Mouse (Mus musculus): ENCODE measurements around the gene Pdlim7. TPM values are rescaled to one million over a fixed set of nuclear protein-coding genes. Genes with fewer than 3 reads are reported as not detected.
A peak's percentile ranks its signal among the peaks of the same experiment; 100 is the strongest.

Gene Pdlim7
- polyA plus RNA-seq, 1 experiment from 2014 or later: 124 TPM

DNA sequence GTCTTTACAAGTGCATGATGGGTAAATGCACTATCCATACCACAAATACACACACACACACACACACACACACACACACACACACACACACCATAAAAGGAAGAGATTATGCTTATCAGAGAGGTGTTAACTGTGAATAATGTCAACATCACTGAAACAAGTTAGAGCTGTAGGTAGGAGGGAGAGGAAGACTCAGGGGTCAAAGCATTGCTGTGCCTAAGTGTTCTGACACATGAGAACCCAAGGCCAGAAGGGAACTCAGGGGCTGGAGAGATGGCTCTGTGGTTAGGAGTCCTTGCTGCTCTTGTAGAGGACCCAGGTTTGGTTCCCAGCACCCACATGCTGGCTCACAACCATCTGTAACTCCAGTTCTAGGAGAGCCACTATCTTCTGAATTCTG lies 33.5 kb downstream of the Pdlim7 start:
- ATAC-seq (replicated peaks; ENCODE audit: insufficient number of reproducible peaks, low FRiP score, low TSS enrichment, low read depth) (no peak), DNase-seq (ENCODE audit: low spot score) (no peak)
- H3K4me1 ChIP-seq (ENCODE audit: control insufficient read depth, insufficient read depth, low read length): peaks cover 6% of the 10 kb centered on the region
- peaks cover 27% of the 10 kb centered on the region for H3K36me3 ChIP-seq (replicated peaks; ENCODE audit: control insufficient read depth, insufficient read depth, low read depth, low read length)
- H3K27me3 ChIP-seq (ENCODE audit: control insufficient read depth, insufficient read depth, low read length): no peaks in the 10 kb centered on the region
- H3K9ac ChIP-seq (replicated peaks; ENCODE audit: low read length): no peak overlapping the region
- no peaks in the 10 kb centered on the region for H3K9me3 ChIP-seq (replicated peaks; ENCODE audit: control insufficient read depth, low read length)
- no peak overlapping the region for H3K4me3 ChIP-seq (ENCODE audit: low read depth, low read length)
- H3K4me2 ChIP-seq (ENCODE audit: low read depth, low read length): no peak overlapping the region
- no peak overlapping the region for H3K27ac ChIP-seq (replicated peaks; ENCODE audit: low read depth, low read length)

DNA sequence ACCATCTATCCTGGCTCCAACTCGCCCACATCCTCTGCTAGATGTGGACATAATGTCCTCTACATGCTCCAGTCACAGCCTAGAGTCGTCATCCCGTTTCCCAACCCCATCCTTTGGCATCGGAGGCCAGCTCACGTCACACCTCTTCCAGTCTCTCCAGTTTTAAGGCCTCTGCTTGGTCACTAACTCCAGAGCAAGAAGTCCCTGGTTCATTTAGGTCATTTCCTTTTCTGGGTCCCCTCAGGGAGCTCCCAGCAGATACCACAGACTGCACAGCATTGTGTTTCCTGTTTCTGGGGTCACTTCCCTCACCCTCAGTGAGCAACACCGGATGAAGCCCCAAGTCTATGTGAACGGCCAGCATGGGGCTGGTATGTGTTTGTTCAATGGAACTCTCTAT lies 34.5 kb downstream of the Pdlim7 start:
- DNase-seq (ENCODE audit: low spot score) (no peak), ATAC-seq (replicated peaks; ENCODE audit: insufficient number of reproducible peaks, low FRiP score, low TSS enrichment, low read depth) (no peak)
- H3K4me1 ChIP-seq (ENCODE audit: control insufficient read depth, insufficient read depth, low read length): peaks cover 8% of the 10 kb centered on the region
- no peak overlapping the region for H3K27ac ChIP-seq (replicated peaks; ENCODE audit: low read depth, low read length)
- H3K4me2 ChIP-seq (ENCODE audit: low read depth, low read length): no peak overlapping the region
- H3K9ac ChIP-seq (replicated peaks; ENCODE audit: low read length): no peak overlapping the region
- H3K36me3 ChIP-seq (replicated peaks; ENCODE audit: control insufficient read depth, insufficient read depth, low read depth, low read length): peaks cover 31% of the 10 kb centered on the region
- no peaks in the 10 kb centered on the region for H3K9me3 ChIP-seq (replicated peaks; ENCODE audit: control insufficient read depth, low read length)
- WGBS: 78% methylated on average over 7 of the region's 7 CpGs
- no peaks in the 10 kb centered on the region for H3K27me3 ChIP-seq (ENCODE audit: control insufficient read depth, insufficient read depth, low read length)
- no peak overlapping the region for H3K4me3 ChIP-seq (ENCODE audit: low read depth, low read length)

DNA sequence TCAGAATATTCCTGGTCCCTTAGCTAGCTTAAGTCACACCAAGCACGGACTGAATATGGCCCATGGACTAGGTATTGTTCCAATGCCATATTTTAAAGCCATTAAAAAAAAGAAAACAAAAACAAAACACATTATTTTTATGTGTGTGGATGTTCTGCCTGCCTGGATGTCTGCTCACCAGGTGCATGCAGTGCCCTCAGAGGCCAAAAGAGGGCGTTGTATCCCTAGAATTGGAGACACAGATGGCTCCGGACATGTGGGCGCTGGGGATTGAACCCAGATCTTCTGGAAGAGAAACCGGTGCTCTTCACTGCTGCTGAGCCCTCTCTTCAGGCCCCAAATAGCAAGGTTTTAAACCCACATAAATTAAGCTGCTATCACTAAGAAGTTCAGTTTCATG lies 35.4 kb downstream of the Pdlim7 start:
- no peaks in the 10 kb centered on the region for H3K9me3 ChIP-seq (replicated peaks; ENCODE audit: control insufficient read depth, low read length)
- H3K9ac ChIP-seq (replicated peaks; ENCODE audit: low read length): no peak overlapping the region
- 47% methylated on average over 5 of the region's 5 CpGs for WGBS
- no peak overlapping the region for H3K4me3 ChIP-seq (ENCODE audit: low read depth, low read length)
- ATAC-seq (replicated peaks; ENCODE audit: insufficient number of reproducible peaks, low FRiP score, low TSS enrichment, low read depth) (no peak), DNase-seq (ENCODE audit: low spot score) (no peak)
- no peaks in the 10 kb centered on the region for H3K27me3 ChIP-seq (ENCODE audit: control insufficient read depth, insufficient read depth, low read length)
- no peak overlapping the region for H3K27ac ChIP-seq (replicated peaks; ENCODE audit: low read depth, low read length)
- H3K36me3 ChIP-seq (replicated peaks; ENCODE audit: control insufficient read depth, insufficient read depth, low read depth, low read length): peaks cover 31% of the 10 kb centered on the region
- H3K4me2 ChIP-seq (ENCODE audit: low read depth, low read length): no peak overlapping the region
- peaks cover 4% of the 10 kb centered on the region for H3K4me1 ChIP-seq (ENCODE audit: control insufficient read depth, insufficient read depth, low read length)

DNA sequence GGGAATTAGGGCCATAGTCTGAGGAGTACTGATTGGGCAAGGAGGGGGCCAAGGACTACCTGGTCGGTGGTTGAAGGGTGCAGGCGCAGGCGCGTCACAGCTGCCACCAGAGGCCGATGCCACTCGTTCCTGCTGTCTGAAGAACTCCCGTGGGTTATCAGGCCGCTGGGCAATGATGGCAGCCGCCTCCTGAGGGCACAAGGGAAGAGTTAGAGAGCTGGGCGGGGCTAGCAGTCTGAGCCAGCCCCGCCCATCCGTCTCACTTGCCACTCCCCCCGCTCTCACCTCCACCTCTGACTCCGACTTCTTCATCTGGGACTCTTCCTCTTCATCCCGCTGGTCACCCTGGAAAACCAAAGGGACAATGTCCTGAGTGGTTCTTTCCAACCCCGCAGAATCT lies 36.0 kb downstream of the Pdlim7 start:
- H3K9ac ChIP-seq (replicated peaks; ENCODE audit: low read length): no peak overlapping the region
- 66% methylated on average over 16 of the region's 16 CpGs for WGBS
- DNase-seq (ENCODE audit: low spot score) (no peak), ATAC-seq (replicated peaks; ENCODE audit: insufficient number of reproducible peaks, low FRiP score, low TSS enrichment, low read depth) (no peak)
- peaks cover 31% of the 10 kb centered on the region for H3K36me3 ChIP-seq (replicated peaks; ENCODE audit: control insufficient read depth, insufficient read depth, low read depth, low read length)
- H3K9me3 ChIP-seq (replicated peaks; ENCODE audit: control insufficient read depth, low read length): no peaks in the 10 kb centered on the region
- no peak overlapping the region for H3K4me3 ChIP-seq (ENCODE audit: low read depth, low read length)
- H3K27me3 ChIP-seq (ENCODE audit: control insufficient read depth, insufficient read depth, low read length): no peaks in the 10 kb centered on the region
- peaks cover 4% of the 10 kb centered on the region for H3K4me1 ChIP-seq (ENCODE audit: control insufficient read depth, insufficient read depth, low read length)
- no peak overlapping the region for H3K4me2 ChIP-seq (ENCODE audit: low read depth, low read length)
- no peak overlapping the region for H3K27ac ChIP-seq (replicated peaks; ENCODE audit: low read depth, low read length)

DNA sequence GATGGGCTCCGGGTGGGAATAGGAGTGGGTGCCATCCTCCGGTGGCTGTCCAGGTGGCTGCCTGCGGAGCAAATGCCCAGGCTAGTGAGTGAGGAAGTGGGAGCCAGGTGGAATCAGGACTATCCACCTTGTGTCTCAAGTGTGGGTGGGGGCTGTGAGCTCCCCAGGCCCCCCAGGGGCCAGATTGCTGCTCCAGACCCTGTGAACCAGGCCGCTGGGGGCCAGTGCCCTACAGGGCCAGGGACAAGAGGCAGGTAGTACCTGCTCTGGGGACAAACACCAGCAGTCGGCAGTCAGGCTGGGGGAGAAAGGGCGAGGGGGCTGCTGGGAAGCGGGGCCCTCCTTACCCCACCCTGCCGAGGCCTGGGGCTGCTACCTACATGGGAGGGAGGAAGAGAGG lies 37.2 kb downstream of the Pdlim7 start:
- WGBS: 93% methylated on average over 8 of the region's 8 CpGs

DNA sequence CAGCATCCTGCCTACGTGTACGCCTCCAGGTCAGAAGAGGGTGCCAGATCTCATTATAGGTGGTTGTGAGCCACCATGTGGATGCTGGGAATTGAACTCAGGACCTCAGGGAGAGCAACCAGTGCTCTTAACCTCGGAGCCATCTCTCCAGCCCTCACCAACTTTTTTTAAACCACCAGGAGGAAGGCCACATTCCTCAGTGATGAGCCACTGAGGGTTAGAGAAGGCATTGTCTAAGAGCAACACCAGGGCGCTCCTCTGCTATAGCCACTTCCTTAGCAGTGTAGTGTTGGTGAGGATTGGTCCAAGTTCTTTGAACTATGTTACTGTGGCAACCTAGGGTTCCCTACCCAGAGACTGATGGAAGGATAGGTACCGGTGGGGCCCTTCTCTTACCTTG lies 37.7 kb downstream of the Pdlim7 start:
- Histone ChIP-seq H3K4me1 (ENCODE audit: control insufficient read depth, insufficient read depth, low read length) (peaks cover 7% of the 10 kb centered on the region), H3K4me3 (ENCODE audit: low read depth, low read length) (no peak overlapping the region), H3K9me3 (replicated peaks; ENCODE audit: control insufficient read depth, low read length) (no peaks in the 10 kb centered on the region), H3K9ac (replicated peaks; ENCODE audit: low read length) (no peak overlapping the region), H3K27ac (replicated peaks; ENCODE audit: low read depth, low read length) (no peak overlapping the region), H3K4me2 (ENCODE audit: low read depth, low read length) (no peak overlapping the region), H3K36me3 (replicated peaks; ENCODE audit: control insufficient read depth, insufficient read depth, low read depth, low read length) (peaks cover 25% of the 10 kb centered on the region), H3K27me3 (ENCODE audit: control insufficient read depth, insufficient read depth, low read length) (no peaks in the 10 kb centered on the region)
- DNase-seq (ENCODE audit: low spot score): no peak
- WGBS: 85% methylated on average over 5 of the region's 5 CpGs
- no peak for ATAC-seq (replicated peaks; ENCODE audit: insufficient number of reproducible peaks, low FRiP score, low TSS enrichment, low read depth)

More for the DNA sequence above, 37.2 kb downstream of the Pdlim7 start:
- H3K4me1 ChIP-seq (ENCODE audit: control insufficient read depth, insufficient read depth, low read length): peaks cover 4% of the 10 kb centered on the region
- H3K27ac ChIP-seq (replicated peaks; ENCODE audit: low read depth, low read length): no peak overlapping the region
- no peak for ATAC-seq (replicated peaks; ENCODE audit: insufficient number of reproducible peaks, low FRiP score, low TSS enrichment, low read depth)
- H3K4me2 ChIP-seq (ENCODE audit: low read depth, low read length): no peak overlapping the region
- H3K27me3 ChIP-seq (ENCODE audit: control insufficient read depth, insufficient read depth, low read length): no peaks in the 10 kb centered on the region
- DNase-seq (ENCODE audit: low spot score): no peak
- no peak overlapping the region for H3K4me3 ChIP-seq (ENCODE audit: low read depth, low read length)
- no peak overlapping the region for H3K9ac ChIP-seq (replicated peaks; ENCODE audit: low read length)
- H3K9me3 ChIP-seq (replicated peaks; ENCODE audit: control insufficient read depth, low read length): no peaks in the 10 kb centered on the region
- peaks cover 25% of the 10 kb centered on the region for H3K36me3 ChIP-seq (replicated peaks; ENCODE audit: control insufficient read depth, insufficient read depth, low read depth, low read length)

DNA sequence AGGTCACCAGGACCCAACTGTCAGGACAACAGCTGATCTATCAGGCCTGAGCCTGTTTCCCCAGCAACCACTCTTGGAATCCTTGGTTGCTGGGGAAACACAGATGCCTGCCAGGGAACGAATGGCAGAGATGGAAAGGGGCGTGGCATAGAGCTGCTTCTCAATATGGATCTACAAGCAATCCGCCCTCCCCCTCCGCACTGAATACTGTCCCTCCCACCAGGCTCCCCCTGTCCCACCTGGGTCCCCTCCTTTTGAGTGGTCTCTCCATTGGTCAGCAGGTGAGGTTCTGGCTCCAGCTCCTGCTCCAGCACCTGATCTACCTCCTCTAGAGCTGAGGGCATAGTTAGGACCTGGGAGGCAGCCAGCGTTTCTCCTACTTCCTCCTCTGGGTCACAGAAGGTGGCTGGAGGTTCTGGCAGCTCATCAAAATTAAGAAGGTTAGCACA lies 38.8 kb downstream of the Pdlim7 start:
- H3K36me3 ChIP-seq (replicated peaks; ENCODE audit: control insufficient read depth, insufficient read depth, low read depth, low read length): peaks cover 21% of the 10 kb centered on the region
- peaks cover 9% of the 10 kb centered on the region for H3K4me1 ChIP-seq (ENCODE audit: control insufficient read depth, insufficient read depth, low read length)
- H3K27ac ChIP-seq (replicated peaks; ENCODE audit: low read depth, low read length): no peak overlapping the region
- 56% methylated on average over 5 of the region's 5 CpGs for WGBS
- H3K4me3 ChIP-seq (ENCODE audit: low read depth, low read length): no peak overlapping the region
- peak; percentile 69 for DNase-seq (ENCODE audit: low spot score)
- H3K27me3 ChIP-seq (ENCODE audit: control insufficient read depth, insufficient read depth, low read length): no peaks in the 10 kb centered on the region
- no peak overlapping the region for H3K4me2 ChIP-seq (ENCODE audit: low read depth, low read length)
- H3K9ac ChIP-seq (replicated peaks; ENCODE audit: low read length): no peak overlapping the region
- H3K9me3 ChIP-seq (replicated peaks; ENCODE audit: control insufficient read depth, low read length): no peaks in the 10 kb centered on the region
- no peak for ATAC-seq (replicated peaks; ENCODE audit: insufficient number of reproducible peaks, low FRiP score, low TSS enrichment, low read depth)

DNA sequence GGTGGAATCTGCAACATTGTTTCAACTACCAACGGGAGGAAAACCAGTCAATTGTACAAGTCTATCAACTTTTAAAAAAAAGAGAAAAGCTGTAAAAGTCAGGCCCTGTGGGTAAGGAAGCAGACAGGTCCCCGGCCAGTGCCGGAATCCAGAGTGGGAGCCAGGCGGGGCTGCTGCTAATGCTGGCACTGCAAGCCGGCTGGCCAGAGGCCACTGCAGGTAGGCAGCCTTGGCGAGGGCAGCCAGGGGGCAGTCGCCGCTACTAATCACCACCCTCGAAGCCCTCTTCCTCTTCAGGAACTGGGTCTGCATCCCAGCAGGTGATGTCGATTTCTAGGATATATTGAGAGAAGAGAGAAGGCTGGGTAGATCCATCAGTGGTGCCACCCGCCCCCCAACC lies 39.5 kb downstream of the Pdlim7 start:
- Histone ChIP-seq H3K4me1 (ENCODE audit: control insufficient read depth, insufficient read depth, low read length) (peaks cover 9% of the 10 kb centered on the region), H3K4me2 (ENCODE audit: low read depth, low read length) (no peak overlapping the region), H3K4me3 (ENCODE audit: low read depth, low read length) (no peak overlapping the region), H3K36me3 (replicated peaks; ENCODE audit: control insufficient read depth, insufficient read depth, low read depth, low read length) (peaks cover 21% of the 10 kb centered on the region), H3K27ac (replicated peaks; ENCODE audit: low read depth, low read length) (no peak overlapping the region), H3K9me3 (replicated peaks; ENCODE audit: control insufficient read depth, low read length) (no peaks in the 10 kb centered on the region), H3K27me3 (ENCODE audit: control insufficient read depth, insufficient read depth, low read length) (no peaks in the 10 kb centered on the region), H3K9ac (replicated peaks; ENCODE audit: low read length) (no peak overlapping the region)
- ATAC-seq (replicated peaks; ENCODE audit: insufficient number of reproducible peaks, low FRiP score, low TSS enrichment, low read depth) (no peak), DNase-seq (ENCODE audit: low spot score) (no peak)
- 73% methylated on average over 11 of the region's 11 CpGs for WGBS

Measured in embryonic facial prominence, embryonic 11.5 days (tissue).